Mouse (Mus musculus): Measurements from ENCODE around the gene Timp4.

Gene Timp4

DNA sequence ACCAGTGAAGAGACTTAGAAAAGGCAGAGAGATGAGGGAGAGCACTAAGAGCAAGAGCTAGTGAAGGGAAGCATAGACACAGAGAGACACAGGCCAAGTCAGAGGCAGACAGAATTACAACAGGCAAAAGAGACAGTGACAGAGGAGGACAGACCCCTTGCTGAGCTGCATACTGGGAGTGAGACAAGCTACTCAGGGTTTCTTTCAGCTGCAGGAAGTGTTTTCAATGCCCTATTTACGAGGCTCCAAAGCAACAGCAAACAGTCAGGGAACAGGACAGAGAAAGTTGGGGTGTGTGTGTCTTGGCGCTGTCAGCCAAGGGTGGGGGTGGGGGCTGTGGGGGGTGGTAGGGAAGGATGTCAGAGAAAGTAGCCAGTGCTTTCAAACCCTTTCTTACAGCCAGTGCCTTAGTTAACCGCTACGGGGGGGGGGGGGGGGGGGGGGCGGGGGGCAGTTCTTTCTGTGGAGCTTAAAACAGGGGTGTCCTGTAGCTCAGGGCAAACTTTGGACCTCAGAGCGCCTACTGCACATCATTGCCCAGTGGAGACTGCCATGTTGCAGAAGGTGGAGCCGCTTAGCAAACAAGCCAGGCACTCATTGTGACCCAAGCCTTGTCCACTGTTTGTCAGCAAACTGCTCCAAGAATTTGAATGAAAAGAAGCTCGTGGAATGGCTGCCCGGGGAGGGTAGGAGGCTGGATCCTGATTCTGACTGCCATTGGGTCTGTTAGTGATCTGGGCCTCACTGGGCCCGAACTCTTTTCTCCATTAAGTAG is at the start of gene Timp4:
Timp4 (minus strand) TSS at position 107 of the 775 bp plus-strand sequence.
- Histone ChIP-seq H3K36me3 (ENCODE audit: control insufficient read depth, insufficient read depth, low read length, poor library complexity, severe bottlenecking) (no peaks in the 10 kb centered on the region), H3K27me3 (ENCODE audit: control insufficient read depth, insufficient read depth, low read length, poor library complexity, severe bottlenecking) (no peaks in the 10 kb centered on the region)
- no peak for DNase-seq (ENCODE audit: low read depth, low spot score)

DNA sequence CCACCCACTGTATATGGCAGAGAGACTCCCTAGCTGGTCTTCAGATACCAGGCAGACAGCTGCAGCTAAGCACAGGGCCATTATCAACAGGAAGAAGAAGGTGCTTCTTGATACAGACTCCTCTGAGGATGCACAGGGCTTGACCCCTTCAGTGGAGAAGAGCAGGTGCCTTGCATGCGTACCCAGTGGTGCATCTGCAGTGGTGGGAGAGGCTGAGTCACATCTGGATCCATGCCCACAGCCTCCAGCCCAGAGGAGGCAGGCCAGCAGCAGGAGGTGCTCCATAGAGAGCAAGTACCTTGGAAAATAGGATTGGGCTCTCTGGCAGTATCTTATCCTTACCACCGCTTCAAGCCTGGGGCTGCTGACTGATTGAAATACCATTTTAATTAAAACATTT is 41.9 kb upstream of the Timp4 start:
- H3K36me3 ChIP-seq (ENCODE audit: control insufficient read depth, insufficient read depth, low read length, poor library complexity, severe bottlenecking) = no peaks in the 10 kb centered on the region
- DNase-seq (ENCODE audit: low read depth, low spot score) = no peak
- H3K27me3 ChIP-seq (ENCODE audit: control insufficient read depth, insufficient read depth, low read length, poor library complexity, severe bottlenecking) = no peaks in the 10 kb centered on the region

DNA sequence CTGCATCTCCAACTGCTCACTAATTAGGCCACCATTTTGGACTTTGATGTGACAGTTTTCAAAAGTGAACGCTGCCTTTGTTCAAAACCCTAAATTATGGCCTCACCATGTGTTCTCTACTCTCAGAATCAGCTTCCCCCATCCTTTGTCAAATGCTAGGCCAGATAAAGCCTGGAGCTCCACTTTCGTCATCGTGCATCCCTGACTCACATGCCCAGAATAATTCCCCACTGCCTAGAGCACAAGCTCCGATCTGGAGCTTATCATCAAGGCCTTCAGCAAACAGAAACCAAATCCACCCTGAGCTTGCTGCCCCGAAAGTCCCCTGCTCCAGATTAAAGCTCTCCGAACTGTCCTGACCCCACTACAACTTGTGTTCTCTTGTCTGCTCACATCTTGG is 40.6 kb upstream of the Timp4 start:
- no peak for DNase-seq (ENCODE audit: low read depth, low spot score)
- H3K27me3 ChIP-seq (ENCODE audit: control insufficient read depth, insufficient read depth, low read length, poor library complexity, severe bottlenecking) = no peaks in the 10 kb centered on the region
- no peaks in the 10 kb centered on the region for H3K36me3 ChIP-seq (ENCODE audit: control insufficient read depth, insufficient read depth, low read length, poor library complexity, severe bottlenecking)

DNA sequence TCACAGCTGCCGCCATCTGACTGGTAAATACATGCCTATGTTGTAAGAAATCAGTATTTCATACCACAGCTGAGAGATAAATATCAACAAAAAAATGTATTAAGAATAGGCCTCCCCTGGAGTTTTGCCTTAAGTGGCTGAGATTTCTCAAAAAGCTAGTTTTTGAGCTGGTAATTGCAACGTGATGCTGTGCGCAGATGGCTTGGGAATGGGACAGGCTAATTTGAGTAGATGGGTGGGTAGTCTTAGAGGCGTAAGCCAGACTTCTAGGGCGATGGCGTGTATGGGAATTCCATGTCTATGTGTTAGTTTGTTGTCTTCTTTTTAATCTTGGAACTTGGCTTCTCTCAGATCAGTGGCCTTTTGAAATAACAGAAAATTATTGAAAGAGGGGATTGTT is 39.8 kb upstream of the Timp4 start:
- Histone ChIP-seq H3K27me3 (ENCODE audit: control insufficient read depth, insufficient read depth, low read length, poor library complexity, severe bottlenecking) (no peaks in the 10 kb centered on the region), H3K36me3 (ENCODE audit: control insufficient read depth, insufficient read depth, low read length, poor library complexity, severe bottlenecking) (no peaks in the 10 kb centered on the region)
- no peak for DNase-seq (ENCODE audit: low read depth, low spot score)

DNA sequence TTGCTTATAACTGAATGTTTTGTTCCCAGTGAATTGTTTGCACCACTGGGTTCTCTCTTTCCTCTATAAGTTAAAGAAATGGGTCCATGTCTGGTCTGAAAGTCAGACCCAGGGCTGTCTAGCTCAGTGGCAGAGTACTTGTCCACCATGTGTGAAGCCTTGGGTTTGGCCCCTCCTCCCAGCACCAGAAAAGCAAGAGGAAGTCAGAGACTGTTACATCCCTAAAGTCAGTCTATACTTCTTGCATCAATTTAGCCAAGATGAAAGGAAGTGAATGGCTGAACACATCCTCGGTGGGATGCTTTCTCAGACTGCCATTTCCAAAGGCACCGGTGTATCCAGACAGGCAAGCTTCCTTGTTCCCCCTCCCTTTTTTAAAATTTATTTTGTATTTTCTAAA is 39.1 kb upstream of the Timp4 start:
- H3K27me3 ChIP-seq (ENCODE audit: control insufficient read depth, insufficient read depth, low read length, poor library complexity, severe bottlenecking) = no peaks in the 10 kb centered on the region
- no peak for DNase-seq (ENCODE audit: low read depth, low spot score)
- no peaks in the 10 kb centered on the region for H3K36me3 ChIP-seq (ENCODE audit: control insufficient read depth, insufficient read depth, low read length, poor library complexity, severe bottlenecking)

DNA sequence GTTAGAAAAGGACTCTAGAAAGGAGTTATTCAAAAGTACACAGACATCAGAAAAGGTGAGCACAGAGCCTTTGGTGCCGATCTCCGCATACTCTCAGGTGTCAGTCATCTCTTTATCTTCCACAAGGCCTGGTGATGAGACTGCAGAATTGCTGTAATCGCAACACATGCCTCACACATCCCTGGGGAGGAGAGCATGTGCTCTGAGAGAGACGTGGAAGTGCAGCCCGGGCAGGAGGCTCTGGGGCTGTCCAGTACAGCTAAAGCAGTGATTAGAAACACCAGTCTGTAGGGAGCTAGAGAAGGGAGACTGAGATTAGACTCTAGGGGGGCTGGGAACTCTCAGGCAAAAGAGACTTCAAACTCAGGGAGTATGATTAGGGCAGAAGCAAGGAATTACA is 38.6 kb upstream of the Timp4 start:
- Histone ChIP-seq H3K27me3 (ENCODE audit: control insufficient read depth, insufficient read depth, low read length, poor library complexity, severe bottlenecking) (no peaks in the 10 kb centered on the region), H3K36me3 (ENCODE audit: control insufficient read depth, insufficient read depth, low read length, poor library complexity, severe bottlenecking) (no peaks in the 10 kb centered on the region)
- no peak for DNase-seq (ENCODE audit: low read depth, low spot score)

DNA sequence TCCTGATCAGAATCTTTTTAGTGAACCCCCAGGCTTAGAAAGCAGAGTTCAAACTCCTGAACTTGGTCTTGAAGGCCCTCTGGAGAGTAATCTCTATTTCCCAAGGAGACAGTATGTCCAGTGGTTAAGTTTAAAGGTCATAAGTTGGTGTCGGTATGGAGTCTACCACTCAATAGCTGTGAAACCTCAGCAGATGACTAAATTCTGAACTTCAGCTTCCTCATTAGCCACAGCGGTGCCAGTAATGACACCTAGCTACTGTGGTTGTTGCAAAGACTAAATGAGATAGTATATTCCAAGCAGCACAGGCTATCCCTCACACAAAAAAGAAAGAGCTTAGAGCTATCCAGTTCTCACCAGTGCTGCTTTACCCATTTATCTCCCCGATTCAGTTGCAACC is 36.2 kb upstream of the Timp4 start:
- H3K27me3 ChIP-seq (ENCODE audit: control insufficient read depth, insufficient read depth, low read length, poor library complexity, severe bottlenecking) = no peaks in the 10 kb centered on the region
- no peak for DNase-seq (ENCODE audit: low read depth, low spot score)
- no peaks in the 10 kb centered on the region for H3K36me3 ChIP-seq (ENCODE audit: control insufficient read depth, insufficient read depth, low read length, poor library complexity, severe bottlenecking)

DNA sequence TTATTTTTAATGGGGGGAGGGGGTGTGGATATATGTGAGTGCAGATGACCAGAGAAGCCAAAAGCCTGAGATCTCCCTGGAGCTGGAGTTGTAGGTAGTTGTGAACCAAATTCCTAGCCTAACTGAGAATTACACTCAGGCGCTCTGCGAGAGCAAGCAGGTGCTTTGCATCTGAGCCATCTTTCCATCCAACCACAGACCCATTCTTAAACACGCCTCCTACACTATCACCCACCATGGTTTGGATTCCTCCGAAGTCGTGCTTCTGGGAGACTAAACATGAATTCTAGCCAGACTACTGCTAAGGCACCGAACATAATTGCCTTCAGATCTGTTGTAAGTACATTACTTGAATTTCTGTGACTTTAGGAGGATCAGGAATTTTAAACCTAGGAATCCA is 34.4 kb upstream of the Timp4 start:
- H3K27me3 ChIP-seq (ENCODE audit: control insufficient read depth, insufficient read depth, low read length, poor library complexity, severe bottlenecking) = no peaks in the 10 kb centered on the region
- H3K36me3 ChIP-seq (ENCODE audit: control insufficient read depth, insufficient read depth, low read length, poor library complexity, severe bottlenecking) = no peaks in the 10 kb centered on the region
- no peak for DNase-seq (ENCODE audit: low read depth, low spot score)

DNA sequence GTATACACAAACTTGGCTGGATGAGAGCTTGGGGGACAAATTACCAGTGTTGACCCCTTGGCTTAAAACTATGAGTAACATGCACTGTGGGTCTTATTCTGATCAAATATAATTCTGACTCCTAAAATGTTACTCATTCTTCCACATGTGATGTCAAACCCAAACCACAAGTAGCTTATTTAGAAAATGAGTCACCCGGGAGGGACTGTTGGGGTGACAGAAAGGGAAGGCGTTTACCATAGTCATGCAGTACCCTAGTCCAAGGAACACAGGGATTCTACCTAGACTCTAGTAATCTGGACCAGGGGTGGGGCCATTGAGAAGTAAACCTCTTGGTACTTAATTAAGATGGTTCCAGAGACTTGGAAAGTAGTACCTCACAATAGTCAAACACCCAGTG is 32.1 kb upstream of the Timp4 start:
- no peak for DNase-seq (ENCODE audit: low read depth, low spot score)

DNA sequence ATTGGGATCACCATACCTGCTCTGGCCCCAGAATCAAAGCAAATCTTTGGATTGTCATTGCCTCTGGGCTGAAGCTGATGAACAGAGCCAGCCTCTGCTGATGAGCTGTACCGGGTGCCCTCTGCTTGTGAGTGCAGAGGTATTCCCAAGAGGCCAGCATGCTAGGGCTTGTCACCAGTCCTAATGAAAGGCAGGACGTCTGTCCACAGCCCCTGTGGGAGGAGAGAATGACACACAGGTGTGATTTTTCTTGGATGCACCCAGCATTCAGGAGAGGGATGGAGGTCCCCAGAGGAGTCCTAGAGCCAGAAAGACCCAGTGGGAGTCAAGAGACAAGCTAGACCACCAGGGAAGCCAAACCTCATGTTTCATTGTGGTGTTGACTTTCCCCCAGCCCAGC is 27.6 kb upstream of the Timp4 start:
- no peaks in the 10 kb centered on the region for H3K27me3 ChIP-seq (ENCODE audit: control insufficient read depth, insufficient read depth, low read length, poor library complexity, severe bottlenecking)
- no peaks in the 10 kb centered on the region for H3K36me3 ChIP-seq (ENCODE audit: control insufficient read depth, insufficient read depth, low read length, poor library complexity, severe bottlenecking)
- DNase-seq (ENCODE audit: low read depth, low spot score) = no peak

More for the DNA sequence above, 32.1 kb upstream of the Timp4 start:
- no peaks in the 10 kb centered on the region for H3K36me3 ChIP-seq (ENCODE audit: control insufficient read depth, insufficient read depth, low read length, poor library complexity, severe bottlenecking)
- no peaks in the 10 kb centered on the region for H3K27me3 ChIP-seq (ENCODE audit: control insufficient read depth, insufficient read depth, low read length, poor library complexity, severe bottlenecking)

DNA sequence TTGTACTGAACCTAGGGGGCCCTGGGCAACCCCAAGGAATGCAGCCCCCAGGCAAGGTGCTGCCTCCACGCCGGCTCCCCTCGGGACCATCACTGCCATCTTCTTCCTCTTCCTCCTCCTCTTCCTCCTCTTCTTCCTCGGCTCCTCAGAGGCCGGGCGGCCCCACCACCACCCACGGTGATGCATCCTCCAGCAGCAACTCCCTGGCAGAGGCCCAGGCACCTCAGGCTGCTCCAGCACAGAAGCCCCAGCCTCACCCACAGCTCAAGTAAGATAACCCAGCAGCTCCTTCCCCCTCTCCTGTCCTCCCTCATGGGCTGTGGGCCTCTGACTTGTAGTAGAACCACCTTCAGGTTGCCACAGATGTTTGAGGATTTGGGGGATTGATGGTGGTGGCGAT is 26.1 kb upstream of the Timp4 start:
- no peaks in the 10 kb centered on the region for H3K36me3 ChIP-seq (ENCODE audit: control insufficient read depth, insufficient read depth, low read length, poor library complexity, severe bottlenecking)
- H3K27me3 ChIP-seq (ENCODE audit: control insufficient read depth, insufficient read depth, low read length, poor library complexity, severe bottlenecking) = no peaks in the 10 kb centered on the region
- no peak for DNase-seq (ENCODE audit: low read depth, low spot score)

DNA sequence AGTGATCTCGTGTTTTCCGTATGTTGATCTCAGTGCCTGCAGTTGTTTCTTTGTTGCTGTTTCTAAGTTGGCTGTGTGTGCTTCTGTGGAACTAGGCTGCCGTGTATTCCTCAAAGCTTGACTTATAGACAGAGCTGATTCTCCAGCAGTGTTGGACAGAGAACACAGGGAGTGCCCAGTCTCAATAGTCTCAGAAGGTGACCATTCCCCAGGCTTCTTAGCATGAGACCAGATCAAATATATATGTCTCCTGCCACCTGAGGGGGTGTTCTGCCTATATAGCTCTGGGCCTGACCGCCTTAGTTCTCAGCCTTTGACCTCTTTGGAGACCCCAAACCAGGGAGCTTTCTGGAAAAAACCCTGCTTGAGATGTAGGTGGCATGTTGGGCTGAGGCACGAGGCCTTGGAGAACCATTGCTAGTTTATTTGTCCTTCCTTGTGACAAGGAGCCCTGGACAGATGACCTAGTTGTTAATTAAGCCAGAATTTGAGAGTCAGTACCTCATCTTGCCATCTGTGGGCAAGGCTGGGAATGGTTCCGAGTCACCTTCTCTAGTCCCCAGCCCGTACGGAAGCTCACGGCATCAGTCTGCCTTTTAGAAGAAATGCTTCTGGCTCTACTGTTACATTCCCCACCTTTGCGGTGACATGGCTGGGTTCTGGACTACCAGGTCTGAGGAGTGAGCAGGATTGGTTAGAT is 23.3 kb upstream of the Timp4 start:
- no peaks in the 10 kb centered on the region for H3K36me3 ChIP-seq (ENCODE audit: control insufficient read depth, insufficient read depth, low read length, poor library complexity, severe bottlenecking)
- H3K27me3 ChIP-seq (ENCODE audit: control insufficient read depth, insufficient read depth, low read length, poor library complexity, severe bottlenecking) = no peaks in the 10 kb centered on the region
- no peak for DNase-seq (ENCODE audit: low read depth, low spot score)

DNA sequence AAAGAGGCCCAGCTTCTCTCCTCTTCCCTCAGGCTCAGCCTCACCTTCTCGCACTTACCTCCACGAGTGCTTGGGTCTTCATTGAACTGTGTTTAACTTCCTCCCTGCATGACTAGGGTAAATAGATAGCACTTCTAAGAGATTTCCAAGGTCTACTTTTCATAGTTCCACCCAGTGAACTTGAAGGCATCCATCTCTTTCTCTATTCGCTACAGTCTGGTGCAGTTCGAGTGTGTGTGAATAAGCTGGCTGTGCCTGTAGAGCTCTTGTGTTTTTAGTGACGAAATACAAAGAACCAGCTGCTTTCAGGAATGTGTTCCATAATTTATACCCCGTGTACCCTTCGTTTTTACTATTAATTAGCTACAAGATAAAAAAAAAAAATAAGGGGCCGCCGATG is 22.7 kb upstream of the Timp4 start:
- H3K36me3 ChIP-seq (ENCODE audit: control insufficient read depth, insufficient read depth, low read length, poor library complexity, severe bottlenecking) = no peaks in the 10 kb centered on the region
- no peaks in the 10 kb centered on the region for H3K27me3 ChIP-seq (ENCODE audit: control insufficient read depth, insufficient read depth, low read length, poor library complexity, severe bottlenecking)
- DNase-seq (ENCODE audit: low read depth, low spot score) = no peak

DNA sequence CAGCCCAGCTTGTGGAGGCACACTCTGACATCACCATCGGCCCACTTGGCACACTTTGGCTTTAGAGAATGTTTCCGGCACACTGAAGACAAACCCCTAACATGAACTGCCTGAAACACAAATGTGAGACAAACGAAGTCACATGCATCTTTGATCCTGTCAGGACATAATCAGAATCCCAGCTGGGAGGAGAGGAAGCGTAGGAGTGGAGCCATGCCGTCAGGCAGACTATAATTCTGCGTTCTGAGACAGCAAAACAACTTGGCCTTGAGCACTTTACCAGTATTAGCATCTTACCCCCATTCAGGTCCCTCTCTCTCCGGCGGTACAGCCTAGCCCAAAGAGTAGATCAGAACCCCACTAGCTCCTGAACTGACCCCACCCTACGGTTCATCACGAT is 21.3 kb upstream of the Timp4 start:
- H3K36me3 ChIP-seq (ENCODE audit: control insufficient read depth, insufficient read depth, low read length, poor library complexity, severe bottlenecking) = no peaks in the 10 kb centered on the region
- no peaks in the 10 kb centered on the region for H3K27me3 ChIP-seq (ENCODE audit: control insufficient read depth, insufficient read depth, low read length, poor library complexity, severe bottlenecking)
- no peak for DNase-seq (ENCODE audit: low read depth, low spot score)

DNA sequence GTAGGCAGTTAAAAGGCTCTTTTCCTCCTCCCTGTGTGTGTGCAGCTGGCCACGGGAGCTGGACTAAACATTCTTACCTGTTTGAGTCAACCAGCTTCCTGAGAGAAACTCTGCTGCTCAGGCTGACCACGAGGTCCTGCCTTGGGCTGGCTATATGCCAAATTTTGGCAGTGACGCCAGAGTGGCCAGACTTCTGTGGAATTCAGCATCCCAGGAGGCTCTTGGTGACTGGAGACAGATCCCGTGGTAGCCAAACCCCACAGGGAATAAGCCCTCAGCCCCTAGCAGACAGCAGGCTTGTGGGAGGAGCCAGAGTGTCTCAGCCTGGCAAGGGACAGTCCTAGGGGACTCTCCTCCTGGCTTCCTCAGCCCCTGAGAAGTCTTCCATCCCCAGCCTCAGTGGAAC is 19.9 kb upstream of the Timp4 start:
- H3K36me3 ChIP-seq (ENCODE audit: control insufficient read depth, insufficient read depth, low read length, poor library complexity, severe bottlenecking) = no peaks in the 10 kb centered on the region
- DNase-seq (ENCODE audit: low read depth, low spot score) = no peak
- H3K27me3 ChIP-seq (ENCODE audit: control insufficient read depth, insufficient read depth, low read length, poor library complexity, severe bottlenecking) = no peaks in the 10 kb centered on the region

DNA sequence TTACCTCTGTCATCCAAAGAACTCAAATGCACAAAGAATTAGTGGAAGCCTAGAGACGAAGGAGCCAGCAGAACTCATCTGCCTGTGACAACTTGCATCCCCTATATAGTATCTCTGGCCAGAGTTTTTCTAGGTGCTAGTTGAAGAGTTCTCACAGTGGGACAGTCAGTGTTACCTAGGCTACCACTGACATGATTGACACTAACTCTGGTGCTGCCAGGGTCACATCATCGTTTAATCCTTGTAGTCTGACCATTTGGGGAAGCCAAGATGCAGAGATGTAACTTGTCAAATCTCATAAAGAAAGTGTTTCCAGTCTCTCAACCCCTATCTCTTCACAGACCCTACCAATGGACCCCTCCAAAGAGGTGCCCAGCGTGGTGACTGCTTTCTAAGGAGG is 19.3 kb upstream of the Timp4 start:
- Histone ChIP-seq H3K36me3 (ENCODE audit: control insufficient read depth, insufficient read depth, low read length, poor library complexity, severe bottlenecking) (no peaks in the 10 kb centered on the region), H3K27me3 (ENCODE audit: control insufficient read depth, insufficient read depth, low read length, poor library complexity, severe bottlenecking) (no peaks in the 10 kb centered on the region)
- DNase-seq (ENCODE audit: low read depth, low spot score) = no peak
